ENCODE assay signal across 8 mouse cellular contexts in genomic region chr16:32278396-32278795, GRCm38 (mm10). TPM values are rescaled to one million over a fixed set of nuclear protein-coding genes. Genes with fewer than 3 reads are reported as not detected.
DNase-seq lines count a peak whose midpoint lies in the region; ATAC-seq and TF ChIP-seq lines count a peak whose summit lies in the region.

No protein-coding gene starts in this region.

- no peaks in the 10 kb centered on the region for H3K9me3 ChIP-seq in heart, embryonic 15.5 days (replicated peaks)
- H3K9me3 ChIP-seq in G1E (replicated peaks) = peaks cover 12% of the 10 kb centered on the region
- 0 out of 2 replicates have a peak, but pooled peaks cover 4% of the 10 kb centered on the region for H3K9me3 ChIP-seq in hindbrain, embryonic 12.5 days (replicated peaks)
- no peaks in the 10 kb centered on the region for H3K9me3 ChIP-seq in midbrain, embryonic 14.5 days (ENCODE audit: control insufficient read depth, low read length)

- peaks cover 19% of the 10 kb centered on the region for H3K4me1 ChIP-seq in heart, embryonic 15.5 days (replicated peaks)
- peaks cover 18% of the 10 kb centered on the region for H3K4me1 ChIP-seq in G1E (ENCODE audit: insufficient read depth, low read depth, low read length)
- H3K4me1 ChIP-seq in hindbrain, embryonic 12.5 days = peaks cover 27% of the 10 kb centered on the region
- peaks cover 23% of the 10 kb centered on the region for H3K4me1 ChIP-seq in midbrain, embryonic 14.5 days (ENCODE audit: control insufficient read depth, insufficient read depth, low read length)

- no peak for DNase-seq in heart, postnatal 25 days (ENCODE audit: low spot score)
- no peak for DNase-seq in G1E (ENCODE audit: low spot score)
- no peak for DNase-seq in midbrain, embryonic 14.5 days
- DNase-seq in right cerebral cortex, postnatal 14 days = no peak
- DNase-seq in adrenal gland, postnatal 25 days = no peak
- no peak for DNase-seq in kidney, adult 9 months

- TF ChIP-seq CTCF in G1E (IDR thresholded peaks at IDR 0.05; ENCODE audit: low read depth, low read length) = no peak

- H3K4me3 ChIP-seq in heart, embryonic 15.5 days = peak overlapping the region; percentile 99
- H3K4me3 ChIP-seq in G1E (ENCODE audit: low read depth, low read length) = peak overlapping the region; percentile 77
- H3K4me3 ChIP-seq in hindbrain, embryonic 12.5 days = peak overlapping the region; percentile 94
- H3K4me3 ChIP-seq in midbrain, embryonic 14.5 days (replicated peaks; ENCODE audit: low read depth, low read length) = peak overlapping the region; percentile 88

- 46% methylated on average over 7 of the region's 7 CpGs for WGBS in heart, embryonic 15.5 days
- WGBS in hindbrain, embryonic 12.5 days = 62% methylated on average over 7 of the region's 7 CpGs
- 61% methylated on average over 7 of the region's 7 CpGs for WGBS in midbrain, embryonic 14.5 days

- peaks cover 28% of the 10 kb centered on the region for H3K36me3 ChIP-seq in heart, embryonic 15.5 days
- peaks cover 31% of the 10 kb centered on the region for H3K36me3 ChIP-seq in G1E (replicated peaks)
- peaks cover 11% of the 10 kb centered on the region; the same call in 1 of the 2 replicates for H3K36me3 ChIP-seq in hindbrain, embryonic 12.5 days
- peaks cover 5% of the 10 kb centered on the region for H3K36me3 ChIP-seq in midbrain, embryonic 14.5 days (ENCODE audit: control insufficient read depth, insufficient read depth, low read length)

- peak overlapping the region; percentile 96 for H3K9ac ChIP-seq in heart, embryonic 15.5 days
- peak overlapping the region; percentile 80 for H3K9ac ChIP-seq in hindbrain, embryonic 12.5 days
- H3K9ac ChIP-seq in midbrain, embryonic 14.5 days (replicated peaks; ENCODE audit: low read length) = peak overlapping the region; percentile 91

- no peak for ATAC-seq in heart, embryonic 15.5 days (replicated peaks; ENCODE audit: insufficient number of reproducible peaks, insufficient read depth, low FRiP score, low read depth)
- no peak for ATAC-seq in G1E (ENCODE audit: extremely low read depth, insufficient number of reproducible peaks, low FRiP score, poor library complexity, severe bottlenecking)
- no peak for ATAC-seq in hindbrain, embryonic 12.5 days (ENCODE audit: low FRiP score)
- ATAC-seq in midbrain, embryonic 14.5 days (ENCODE audit: low FRiP score, low TSS enrichment) = no peak

- no peaks in the 10 kb centered on the region for H3K27me3 ChIP-seq in heart, embryonic 15.5 days
- H3K27me3 ChIP-seq in G1E (ENCODE audit: insufficient read depth, low read length) = no peaks in the 10 kb centered on the region
- H3K27me3 ChIP-seq in hindbrain, embryonic 12.5 days = no peaks in the 10 kb centered on the region
- no peaks in the 10 kb centered on the region for H3K27me3 ChIP-seq in midbrain, embryonic 14.5 days (ENCODE audit: control insufficient read depth, insufficient read depth, low read length)

- intact Hi-C loops in heart, postnatal 25 days (cut with DNase I) = loop anchor here (5.0 to 10.0 kb wide), 2 partner anchors 54 to 326 kb away; partner anchors contain the start of genes Tfrc and Ubxn7

- H3K27ac ChIP-seq in heart, embryonic 15.5 days = peak overlapping the region; percentile 99
- peak overlapping the region; percentile 96 for H3K27ac ChIP-seq in hindbrain, embryonic 12.5 days
- H3K27ac ChIP-seq in midbrain, embryonic 14.5 days (replicated peaks; ENCODE audit: low read depth, low read length) = peak overlapping the region; percentile 94

- peak overlapping the region; percentile 72 for H3K4me2 ChIP-seq in heart, embryonic 15.5 days
- H3K4me2 ChIP-seq in hindbrain, embryonic 12.5 days (replicated peaks) = peak overlapping the region; percentile 73
- peak overlapping the region; percentile 58 for H3K4me2 ChIP-seq in midbrain, embryonic 14.5 days (ENCODE audit: low read length)

RNA-seq across cellular contexts. Expression of gene Rnf168, which starts 1.1 kb away (rescaled TPM):
- 18.6 and 21.4 TPM in 2 replicates for polyA plus RNA-seq in heart, embryonic 15.5 days (2015; fragmentation: Nextera tagmentation; extraction: Ambion mirVana)
- total RNA-seq in heart, postnatal 25 days (2021) = 10 to 100 TPM; 13.2 to 15.0 TPM
- total RNA-seq in G1E (2014; fragmentation: Nextera tagmentation) (18.8 and 27.8 TPM in 2 replicates), G1E (2017) (48.3 and 55.3 TPM in 2 replicates)
- polyA plus RNA-seq in G1E (2012) = 10.5 and 11.6 TPM in 2 replicates
- 32.7 and 33.9 TPM in 2 replicates for polyA plus RNA-seq in hindbrain, embryonic 12.5 days (2016; fragmentation: Nextera tagmentation; extraction: Ambion mirVana)
- 22.0 and 25.7 TPM in 2 replicates for polyA plus RNA-seq in midbrain, embryonic 14.5 days (2014; fragmentation: Nextera tagmentation; extraction: Ambion mirVana)
- 29.1 and 33.9 TPM in 2 replicates for total RNA-seq in adrenal gland, postnatal 25 days (2021)

RNA-seq across cellular contexts. Expression of gene Smco1, which starts 7.1 kb away (rescaled TPM):
- 0.16 and 0.29 TPM in 2 replicates for polyA plus RNA-seq in heart, embryonic 15.5 days (2015; fragmentation: Nextera tagmentation; extraction: Ambion mirVana)
- 10 to 100 TPM; 25.6 to 30.3 TPM for total RNA-seq in heart, postnatal 25 days (2021)
- not detected in 2 replicates for total RNA-seq in G1E (2014; fragmentation: Nextera tagmentation)
- 0.23 TPM in 1 of 2 replicates, not detected in the other for total RNA-seq in G1E (2017)
- not detected in 2 replicates for polyA plus RNA-seq in G1E (2012)
- polyA plus RNA-seq in hindbrain, embryonic 12.5 days (2016; fragmentation: Nextera tagmentation; extraction: Ambion mirVana) = 0.14 TPM in 1 of 2 replicates, not detected in the other
- not detected in 2 replicates for polyA plus RNA-seq in midbrain, embryonic 14.5 days (2014; fragmentation: Nextera tagmentation; extraction: Ambion mirVana)
- total RNA-seq in adrenal gland, postnatal 25 days (2021) = 0.36 TPM in 1 of 2 replicates, not detected in the other

RNA-seq across cellular contexts. Expression of gene Wdr53, which starts 31.4 kb away (rescaled TPM):
- polyA plus RNA-seq in heart, embryonic 15.5 days (2015; fragmentation: Nextera tagmentation; extraction: Ambion mirVana) = 9.5 and 10.6 TPM in 2 replicates
- total RNA-seq in heart, postnatal 25 days (2021) = 1 to 10 TPM; 7.2 to 7.8 TPM
- total RNA-seq in G1E (2014; fragmentation: Nextera tagmentation) = 9.9 and 15.4 TPM in 2 replicates
- total RNA-seq in G1E (2017) = 24.9 and 26.3 TPM in 2 replicates
- polyA plus RNA-seq in G1E (2012) = 13.5 and 14.2 TPM in 2 replicates
- 17.1 and 18.5 TPM in 2 replicates for polyA plus RNA-seq in hindbrain, embryonic 12.5 days (2016; fragmentation: Nextera tagmentation; extraction: Ambion mirVana)
- 12.8 and 15.6 TPM in 2 replicates for polyA plus RNA-seq in midbrain, embryonic 14.5 days (2014; fragmentation: Nextera tagmentation; extraction: Ambion mirVana)
- total RNA-seq in adrenal gland, postnatal 25 days (2021) = 15.1 and 16.3 TPM in 2 replicates

RNA-seq across cellular contexts. Expression of gene Fbxo45, which starts 31.4 kb away (rescaled TPM):
- 8.7 and 11.0 TPM in 2 replicates for polyA plus RNA-seq in heart, embryonic 15.5 days (2015; fragmentation: Nextera tagmentation; extraction: Ambion mirVana)
- total RNA-seq in heart, postnatal 25 days (2021) = 10 to 100 TPM; 12.8 to 13.1 TPM
- total RNA-seq in G1E (2014; fragmentation: Nextera tagmentation) (15.7 and 18.8 TPM in 2 replicates), G1E (2017) (25.6 and 29.8 TPM in 2 replicates)
- 5.9 and 6.1 TPM in 2 replicates for polyA plus RNA-seq in G1E (2012)
- 26.1 and 28.4 TPM in 2 replicates for polyA plus RNA-seq in hindbrain, embryonic 12.5 days (2016; fragmentation: Nextera tagmentation; extraction: Ambion mirVana)
- 15.0 and 15.6 TPM in 2 replicates for polyA plus RNA-seq in midbrain, embryonic 14.5 days (2014; fragmentation: Nextera tagmentation; extraction: Ambion mirVana)
- 19.6 and 22.8 TPM in 2 replicates for total RNA-seq in adrenal gland, postnatal 25 days (2021)

RNA-seq across cellular contexts. Expression of gene Ubxn7, which starts 53.7 kb away (rescaled TPM):
- 16.6 and 17.8 TPM in 2 replicates for polyA plus RNA-seq in heart, embryonic 15.5 days (2015; fragmentation: Nextera tagmentation; extraction: Ambion mirVana)
- total RNA-seq in heart, postnatal 25 days (2021) = 10 to 100 TPM; 22.9 to 24.0 TPM
- total RNA-seq in G1E (2014; fragmentation: Nextera tagmentation) = 86.3 and 126 TPM in 2 replicates
- total RNA-seq in G1E (2017) = 27.3 and 32.6 TPM in 2 replicates
- polyA plus RNA-seq in G1E (2012) = 3.9 and 5.0 TPM in 2 replicates
- polyA plus RNA-seq in hindbrain, embryonic 12.5 days (2016; fragmentation: Nextera tagmentation; extraction: Ambion mirVana) = 31.6 and 34.0 TPM in 2 replicates
- 29.1 and 30.0 TPM in 2 replicates for polyA plus RNA-seq in midbrain, embryonic 14.5 days (2014; fragmentation: Nextera tagmentation; extraction: Ambion mirVana)
- total RNA-seq in adrenal gland, postnatal 25 days (2021) = 40.4 and 77.1 TPM in 2 replicates
